Mouse (Mus musculus): ENCODE measurements at regions not wholly inside any gene's neighbourhood (a gene's known extent, or its start where the extent isn't known, plus 50 kb on each side); places are given as distances from the start of the nearest gene placed in this dataset.
"Not testable (repeated sequence)": the region's sequence is repeated elsewhere in the genome, so short reads cannot be mapped to it uniquely, and the experiment has no call there.

- no peak for ATAC-seq (replicated peaks; ENCODE audit: poor library complexity, severe bottlenecking)
Observed at GRCm38 (mm10) chr2:114723971-114724666, 69.4 kb upstream of the Dph6 start.

DNA sequence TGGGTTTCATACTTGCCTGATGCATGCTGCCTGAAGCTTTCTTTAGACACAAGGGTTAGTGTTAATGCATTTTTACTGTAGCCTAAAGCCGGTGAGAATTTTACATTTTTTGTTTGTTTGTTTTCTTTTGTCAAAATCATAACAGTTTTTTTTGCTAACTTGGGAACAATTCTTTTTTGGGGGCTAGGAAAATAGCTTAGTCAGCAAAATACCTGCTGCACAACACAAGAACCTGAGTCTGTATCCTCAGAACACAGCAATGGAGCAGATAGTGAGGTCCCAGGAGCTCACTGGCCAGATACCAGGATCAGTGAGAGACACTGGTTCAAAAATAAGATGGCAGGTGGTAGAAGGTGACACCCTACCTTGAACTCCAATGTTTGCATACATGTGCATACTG lies 72.4 kb upstream of the Dph6 start:
- no peak for ATAC-seq (replicated peaks; ENCODE audit: poor library complexity, severe bottlenecking)

DNA sequence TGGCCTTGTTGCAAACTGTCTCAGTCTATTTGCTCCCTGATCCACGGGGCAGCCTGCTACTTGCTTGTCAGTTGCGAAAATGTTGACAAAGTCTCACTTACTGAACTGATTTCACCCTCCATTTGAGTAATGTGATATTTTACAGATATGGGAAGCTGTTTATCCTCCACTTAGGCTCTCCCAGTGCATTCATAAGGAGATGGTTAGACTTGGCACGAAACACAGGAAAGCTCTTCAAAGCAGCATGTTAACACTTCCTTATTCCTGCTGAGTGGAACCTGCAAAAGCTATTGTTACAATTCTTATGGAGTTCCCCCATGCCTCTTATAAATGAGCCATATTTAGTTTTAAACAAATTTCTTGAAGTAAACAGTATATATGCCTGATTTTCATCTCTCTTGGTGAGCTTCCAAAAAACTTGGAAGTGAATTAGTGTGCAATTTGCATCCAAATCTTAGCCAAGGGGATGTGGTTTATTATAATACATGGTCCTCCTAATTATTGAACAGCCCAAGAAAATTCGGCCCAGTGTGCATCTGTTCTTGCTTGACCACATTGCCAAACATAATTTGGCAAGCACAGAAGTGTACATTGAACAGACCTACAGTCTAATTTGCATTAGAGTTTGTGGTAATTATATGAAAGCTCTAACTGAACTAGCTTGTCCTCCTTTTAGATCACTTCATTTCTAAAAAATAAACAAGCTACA lies 80.3 kb upstream of the Dph6 start:
- no peak for ATAC-seq (replicated peaks; ENCODE audit: poor library complexity, severe bottlenecking)

DNA sequence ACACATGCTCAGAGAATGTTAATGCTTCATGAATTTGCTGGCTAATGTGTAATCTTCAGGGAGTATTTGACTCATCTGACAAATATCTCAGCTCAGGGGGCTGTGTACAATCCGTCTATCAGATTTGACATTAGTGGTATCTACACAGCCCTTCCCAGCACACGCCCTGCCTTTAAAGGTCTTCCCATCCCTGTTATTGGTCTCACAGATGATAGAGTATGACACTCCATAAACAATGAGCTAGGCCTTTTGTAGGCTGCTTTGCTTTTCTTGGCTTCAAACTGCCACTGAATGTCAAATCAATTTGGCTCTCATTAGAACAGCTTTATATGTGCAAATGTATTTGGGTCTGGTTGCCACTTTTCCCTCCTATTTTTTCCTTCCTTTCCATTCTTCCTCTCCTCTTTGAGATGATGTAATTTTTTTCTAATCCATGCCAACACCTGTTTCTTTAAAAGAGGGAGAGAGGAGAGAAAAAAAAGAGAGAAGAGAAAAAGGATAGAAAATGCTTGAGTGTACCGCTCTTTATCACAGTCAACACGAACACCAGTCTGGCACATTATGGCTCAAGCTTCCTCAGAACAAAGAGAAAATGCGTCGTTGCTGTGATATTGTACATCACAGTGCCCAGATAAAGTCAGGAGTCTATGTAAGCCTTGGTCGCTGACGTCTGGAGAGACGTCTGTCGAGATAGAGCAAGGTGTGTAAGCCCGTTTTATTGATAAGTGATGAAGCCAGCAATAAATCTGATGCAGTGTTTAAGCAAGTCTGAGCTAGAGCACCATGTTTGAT lies 84.9 kb upstream of the Dph6 start:
- ATAC-seq (replicated peaks; ENCODE audit: poor library complexity, severe bottlenecking): no peak

DNA sequence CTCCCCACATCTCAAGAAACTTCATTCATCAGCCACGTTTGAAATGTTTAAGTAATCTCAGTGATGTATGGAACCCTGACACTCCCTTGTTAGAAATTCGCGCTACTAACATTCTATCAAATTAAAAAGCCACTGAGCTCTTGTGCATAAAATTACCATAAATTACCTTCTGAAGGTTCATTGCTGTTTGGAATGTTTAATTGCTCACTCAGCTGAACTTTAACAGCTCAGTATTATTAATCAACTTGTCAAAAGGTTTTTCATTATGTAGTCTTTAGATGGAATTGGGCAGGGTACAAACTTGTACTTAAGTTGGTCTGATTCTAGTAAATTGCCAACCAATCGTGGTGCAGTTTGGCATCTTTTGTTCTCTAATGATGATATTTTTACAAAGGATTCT lies 108.5 kb upstream of the Dph6 start:
- no peak for ATAC-seq (replicated peaks; ENCODE audit: poor library complexity, severe bottlenecking)

DNA sequence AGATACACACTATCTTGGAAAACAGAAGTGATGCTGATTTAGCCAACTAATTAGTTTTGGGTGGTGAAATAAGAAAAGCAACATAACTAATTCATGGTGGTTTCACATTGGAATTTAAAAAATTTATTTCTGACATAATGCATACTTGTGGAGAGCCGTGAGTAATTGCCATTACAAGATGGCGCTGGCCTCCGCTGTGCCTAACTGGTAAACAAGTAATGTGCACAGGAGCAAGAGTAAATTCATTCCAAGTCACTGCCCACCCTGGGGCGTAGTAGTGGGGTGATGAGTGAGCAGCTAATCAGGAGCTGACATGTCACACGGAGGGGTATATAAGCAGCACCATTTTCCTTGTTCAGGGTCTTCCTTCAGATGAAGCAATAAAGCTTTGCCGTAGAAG lies 119.0 kb upstream of the Dph6 start:
- ATAC-seq (replicated peaks; ENCODE audit: poor library complexity, severe bottlenecking): not testable (repeated sequence)

- no peak for ATAC-seq (replicated peaks; ENCODE audit: poor library complexity, severe bottlenecking)
Observed at GRCm38 (mm10) chr2:114774278-114774677, 119.5 kb upstream of the Dph6 start.

GRCm38 (mm10) chr2:114775532-114775931 lies 120.8 kb upstream of the Dph6 start:
- no peak for ATAC-seq (replicated peaks; ENCODE audit: poor library complexity, severe bottlenecking)

- no peak for ATAC-seq (replicated peaks; ENCODE audit: poor library complexity, severe bottlenecking)
Observed at GRCm38 (mm10) chr2:114776176-114776575, 121.4 kb upstream of the Dph6 start.

GRCm38 (mm10) chr2:114782450-114782849 lies 127.7 kb upstream of the Dph6 start:
- no peak for ATAC-seq (replicated peaks; ENCODE audit: poor library complexity, severe bottlenecking)

DNA sequence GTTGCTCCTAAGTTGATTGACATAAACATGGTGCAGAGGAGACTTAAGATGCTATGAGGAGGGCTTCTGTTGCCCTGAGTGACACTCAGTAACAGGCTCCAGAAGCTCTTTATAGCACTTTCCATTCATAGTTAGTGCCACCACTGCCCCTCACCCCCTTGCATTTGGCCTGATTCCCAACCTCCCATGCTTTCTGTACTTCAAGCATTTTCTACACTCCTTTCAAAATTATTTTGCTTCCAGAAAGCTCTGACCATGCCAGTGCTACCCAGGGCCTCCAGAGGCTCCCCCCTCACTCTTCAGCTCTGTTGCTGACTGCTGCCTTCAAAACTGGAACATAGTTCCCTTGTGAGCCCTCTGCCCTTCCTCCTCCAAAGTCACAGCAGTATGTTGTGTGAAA lies 129.4 kb upstream of the Dph6 start:
- ATAC-seq (replicated peaks; ENCODE audit: poor library complexity, severe bottlenecking): no peak

DNA sequence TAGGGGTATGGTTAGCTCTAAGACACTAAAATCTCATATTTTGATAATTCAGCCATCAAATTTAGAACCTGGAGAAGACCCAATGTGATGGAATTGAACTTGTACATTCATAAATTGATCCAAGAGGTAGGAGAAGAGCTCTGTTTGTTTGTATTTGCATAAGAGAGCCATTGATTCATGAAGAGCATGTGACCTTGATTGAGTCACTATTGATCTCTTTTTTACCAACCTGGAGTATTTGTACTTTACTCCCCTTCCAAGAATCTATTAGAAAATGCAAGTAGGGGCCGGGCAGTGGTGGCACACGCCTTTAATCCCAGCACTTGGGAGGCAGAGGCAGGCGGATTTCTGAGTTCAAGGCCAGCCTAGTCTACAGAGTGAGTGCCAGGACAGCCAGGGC lies 133.5 kb upstream of the Dph6 start:
- ATAC-seq (replicated peaks; ENCODE audit: poor library complexity, severe bottlenecking): no peak

GRCm38 (mm10) chr2:114796630-114797290 lies 142.0 kb upstream of the Dph6 start:
- no peak for ATAC-seq (replicated peaks; ENCODE audit: poor library complexity, severe bottlenecking)

DNA sequence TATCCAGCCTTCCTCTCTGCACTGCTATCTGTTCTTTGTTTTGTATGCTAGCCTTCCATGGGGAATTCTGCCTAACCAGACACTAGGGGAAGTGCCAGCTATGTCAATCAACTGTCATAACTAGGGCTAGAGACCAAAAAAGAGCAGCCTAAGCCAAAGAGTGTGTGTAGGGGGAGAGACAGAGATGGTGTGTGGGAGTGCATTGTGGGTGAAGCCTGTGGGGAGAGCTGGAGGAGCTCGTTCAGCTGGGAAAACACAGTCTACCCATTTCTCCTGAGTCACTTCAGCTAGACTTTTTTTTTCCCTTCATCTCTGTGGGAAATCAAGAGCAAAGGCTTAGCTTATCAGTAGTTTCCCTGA lies 142.5 kb upstream of the Dph6 start:
- ATAC-seq (replicated peaks; ENCODE audit: poor library complexity, severe bottlenecking): no peak

- no peak for ATAC-seq (replicated peaks; ENCODE audit: poor library complexity, severe bottlenecking)
Observed at GRCm38 (mm10) chr2:114803241-114803640, 148.5 kb upstream of the Dph6 start.

GRCm38 (mm10) chr2:114803928-114804327 lies 149.2 kb upstream of the Dph6 start:
- no peak for ATAC-seq (replicated peaks; ENCODE audit: poor library complexity, severe bottlenecking)

DNA sequence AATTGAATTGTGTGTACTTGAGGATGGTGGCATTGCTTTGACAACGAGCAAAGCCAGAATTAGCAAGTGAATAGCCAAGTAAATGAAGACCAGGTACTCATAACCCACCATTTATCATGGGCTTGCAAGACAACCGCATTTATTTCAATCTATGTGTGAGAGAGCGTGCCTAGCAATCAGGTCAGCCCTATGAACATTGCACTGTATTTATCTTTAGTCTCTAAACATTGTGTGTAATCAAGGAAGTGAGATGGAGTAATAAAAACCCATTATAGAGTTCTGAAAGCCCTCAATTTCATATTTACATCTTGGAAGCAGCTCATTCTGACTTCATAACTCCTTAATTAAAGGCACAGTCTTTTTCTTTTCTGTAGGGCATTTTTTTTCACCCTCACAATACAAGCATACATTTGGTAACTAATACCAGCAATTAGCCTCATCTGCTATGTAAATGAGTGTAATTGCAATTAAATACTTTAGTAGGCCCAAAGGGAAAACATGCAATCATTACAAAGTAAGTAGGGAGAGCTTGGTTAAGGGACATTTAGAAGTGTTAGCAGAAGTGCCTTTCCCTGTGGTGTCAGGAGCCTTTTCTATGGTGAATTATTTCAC lies 150.8 kb upstream of the Dph6 start:
- no peak for ATAC-seq (replicated peaks; ENCODE audit: poor library complexity, severe bottlenecking)

- ATAC-seq (replicated peaks; ENCODE audit: poor library complexity, severe bottlenecking): no peak
Observed at GRCm38 (mm10) chr2:114808046-114808445, 153.3 kb upstream of the Dph6 start.

DNA sequence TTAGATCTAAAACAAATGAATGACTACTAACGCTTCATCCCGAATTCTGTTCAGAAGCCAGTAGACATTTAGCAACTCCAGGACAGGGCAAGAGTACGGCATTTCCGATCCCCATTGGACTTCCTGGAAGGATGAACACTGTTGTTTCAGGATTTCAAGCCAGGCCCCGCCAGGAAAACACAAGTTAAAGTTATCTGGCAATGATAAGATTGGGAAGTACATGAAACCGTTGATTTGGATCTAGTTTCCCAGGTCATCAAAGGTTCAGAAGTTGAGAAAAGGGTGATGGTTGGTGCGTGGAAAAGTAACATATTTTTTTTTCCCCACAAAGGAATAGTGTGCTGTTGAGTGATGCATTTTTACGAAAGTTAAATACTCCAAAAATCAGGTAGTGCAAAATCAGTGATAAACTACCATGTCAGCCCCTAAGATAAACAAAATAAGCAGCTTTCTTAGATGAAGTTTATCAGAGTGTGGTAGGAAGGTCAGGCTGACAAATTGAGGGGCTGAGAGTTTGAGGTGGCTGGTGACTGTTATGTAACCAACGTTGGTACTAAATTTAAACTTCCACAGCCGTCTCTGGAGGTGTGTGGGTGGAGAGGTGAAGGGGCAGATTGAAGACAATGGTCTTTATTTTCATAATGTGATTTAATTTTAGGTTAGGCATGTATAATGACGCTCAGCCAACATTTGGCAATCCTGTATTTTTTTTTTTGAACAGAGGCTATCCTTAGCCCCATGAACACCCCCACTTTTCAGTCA lies 157.6 kb upstream of the Dph6 start:
- ATAC-seq (replicated peaks; ENCODE audit: poor library complexity, severe bottlenecking): no peak

- no peak for ATAC-seq (replicated peaks; ENCODE audit: poor library complexity, severe bottlenecking)
Observed at GRCm38 (mm10) chr2:114812903-114813290, 158.1 kb upstream of the Dph6 start.
